Mouse (Mus musculus) left cerebral cortex, adult 18-20 months (tissue): ENCODE measurements around the gene Vmn2r81. TPM values are rescaled to one million over a fixed set of nuclear protein-coding genes. Genes with fewer than 3 reads are reported as not detected.
"Not testable (repeated sequence)": the region's sequence is repeated elsewhere in the genome, so short reads cannot be mapped to it uniquely, and the experiment has no call there.

Experiments used
- DNase-seq, 2 experiments: peaks; one replicate each; pipeline ENCODE4 v3.0.0; 2021 to 2022; ENCODE audit warnings: low spot score in 2 of 2, mixed read lengths in 1 of 2
- long read RNA-seq, 2 experiments: library from polyadenylated mRNA; stranded (forward); transcript quantifications; one replicate each; pipeline ENCODE4 v2.0.0; 2021
- total RNA-seq, 2 experiments: library from RNA; stranded (reverse); gene quantifications; 2 replicates each; pipeline ENCODE4 v1.2.3; 2021

The Vmn2r81 gene
- total RNA-seq: not detected
- long read RNA-seq, experiment 1: 0 reads
- long read RNA-seq, experiment 2: 0 reads

GRCm38 (mm10) chr10:79247392-79247791 is at the start of gene Vmn2r81:
Vmn2r81 (plus strand) TSS chr10:79247692.
- DNase-seq: not testable (repeated sequence)

GRCm38 (mm10) chr10:79199973-79200372 is 47.5 kb upstream of the Vmn2r81 start:
- not testable (repeated sequence) for DNase-seq

- no peak for DNase-seq
Observed at GRCm38 (mm10) chr10:79220432-79220831, 27.1 kb upstream of the Vmn2r81 start.

- DNase-seq: no peak
Observed at GRCm38 (mm10) chr10:79221606-79222005, 25.9 kb upstream of the Vmn2r81 start.

GRCm38 (mm10) chr10:79222214-79222613 is 25.3 kb upstream of the Vmn2r81 start:
- DNase-seq: no peak

- DNase-seq: not testable (repeated sequence)
Observed at GRCm38 (mm10) chr10:79322033-79322736, 74.7 kb downstream of the Vmn2r81 start.

GRCm38 (mm10) chr10:79322737-79323086 is 75.2 kb downstream of the Vmn2r81 start:
- DNase-seq: no peak

Other genes starting within 250 kb of the Vmn2r81 start
- not detected for gene Olfr1351, start 235.2 kb upstream of the Vmn2r81 start, total RNA-seq
- gene Olfr57, start 219.0 kb upstream of the Vmn2r81 start, total RNA-seq: not detected
- gene 2610008E11Rik, start 150.1 kb upstream of the Vmn2r81 start, total RNA-seq: 10 to 100 TPM; 19.3 to 20.8 TPM
- gene Vmn2r80, start 98.9 kb upstream of the Vmn2r81 start, total RNA-seq: not detected
- not detected for gene Vmn2r82, start 108.8 kb downstream of the Vmn2r81 start, total RNA-seq
- not detected for gene Vmn2r83, start 221.0 kb downstream of the Vmn2r81 start, total RNA-seq